Mouse (Mus musculus): ENCODE measurements around the gene Stk38. TPM values are rescaled to one million over a fixed set of nuclear protein-coding genes. Genes with fewer than 3 reads are reported as not detected.
"Not testable (repeated sequence)": the region's sequence is repeated elsewhere in the genome, so short reads cannot be mapped to it uniquely, and the experiment has no call there.

The Stk38 gene
- polyA plus RNA-seq, 1 experiment from 2014 or later, result 82.1 TPM

GRCm38 (mm10) chr17:29034264-29034663 is 26.5 kb upstream of the Stk38 start:
- Histone ChIP-seq H3K4me3 (replicated peaks) (peak overlapping the region; percentile 53), H3K27ac (replicated peaks) (no peak overlapping the region; the same call in 1 of the 2 replicates), H3K4me2 (peak overlapping the region; percentile 95), H3K27me3 (replicated peaks) (no peaks in the 10 kb centered on the region), H3K36me3 (peaks cover 26% of the 10 kb centered on the region), H3K4me1 (peaks cover 39% of the 10 kb centered on the region), H3K9ac (replicated peaks) (peak overlapping the region; percentile 79), H3K9me3 (replicated peaks) (no peaks in the 10 kb centered on the region)
- ATAC-seq (ENCODE audit: low FRiP score), result no peak

- Histone ChIP-seq H3K36me3 (peaks cover 21% of the 10 kb centered on the region), H3K27ac (replicated peaks) (peak overlapping the region; percentile 92), H3K27me3 (replicated peaks) (no peaks in the 10 kb centered on the region), H3K4me2 (peak overlapping the region; percentile 95), H3K9ac (replicated peaks) (peak overlapping the region; percentile 79), H3K9me3 (replicated peaks) (no peaks in the 10 kb centered on the region), H3K4me3 (replicated peaks) (peak overlapping the region; percentile 53), H3K4me1 (peaks cover 38% of the 10 kb centered on the region)
- WGBS, result 0% methylated on average over 6 of the region's 6 CpGs
- no peak for ATAC-seq (ENCODE audit: low FRiP score)
These were observed 25.8 kb upstream of the Stk38 start for GRCm38 (mm10) chr17:29033569-29034061.

GRCm38 (mm10) chr17:29032274-29033069 is 24.7 kb upstream of the Stk38 start, which contains the start of gene Srsf3:
Gene Srsf3, plus strand, starts transcription at chr17:29032628.
- H3K4me2 ChIP-seq, result peak within 1 kb of the TSS; percentile 95
- WGBS, result under 1% methylated on average over 77 of the region's 77 CpGs
- peak within 1 kb of the TSS; percentile 79 for H3K9ac ChIP-seq (replicated peaks)
- H3K9me3 ChIP-seq (replicated peaks), result no peaks in the 10 kb centered on the region
- peak within 1 kb of the TSS; percentile 53 for H3K4me3 ChIP-seq (replicated peaks)
- peaks cover 11% of the 10 kb centered on the region for H3K36me3 ChIP-seq
- H3K27me3 ChIP-seq (replicated peaks), result no peaks in the 10 kb centered on the region
- H3K4me1 ChIP-seq, result peaks cover 35% of the 10 kb centered on the region
- peak; percentile 99 for ATAC-seq (ENCODE audit: low FRiP score)
- peak within 1 kb of the TSS; percentile 92 for H3K27ac ChIP-seq (replicated peaks)

- Histone ChIP-seq H3K27me3 (replicated peaks) (no peaks in the 10 kb centered on the region), H3K9ac (replicated peaks) (peak overlapping the region; percentile 65), H3K4me3 (replicated peaks) (peak overlapping the region; percentile 53), H3K4me2 (peak overlapping the region; percentile 74), H3K4me1 (peaks cover 28% of the 10 kb centered on the region), H3K27ac (replicated peaks) (peak overlapping the region; percentile 92), H3K9me3 (replicated peaks) (no peaks in the 10 kb centered on the region), H3K36me3 (peaks cover 5% of the 10 kb centered on the region)
- under 1% methylated on average over 26 of the region's 26 CpGs for WGBS
- ATAC-seq (ENCODE audit: low FRiP score), result peak; percentile 15
These were observed 24.0 kb upstream of the Stk38 start for GRCm38 (mm10) chr17:29031771-29032273.

- not testable (repeated sequence) for H3K9me3 ChIP-seq (replicated peaks); H3K36me3 ChIP-seq; ATAC-seq (ENCODE audit: low FRiP score); H3K27me3 ChIP-seq (replicated peaks)
- peak overlapping the region; percentile 65 for H3K9ac ChIP-seq (replicated peaks)
- peak overlapping the region; percentile 53 for H3K4me3 ChIP-seq (replicated peaks)
- peak overlapping the region; percentile 92 for H3K27ac ChIP-seq (replicated peaks)
- peaks cover 22% of the 10 kb centered on the region for H3K4me1 ChIP-seq
- WGBS, result 50% methylated on average over 7 of the region's 7 CpGs
- H3K4me2 ChIP-seq, result peak overlapping the region; percentile 74
These were observed 23.4 kb upstream of the Stk38 start for GRCm38 (mm10) chr17:29031085-29031711.

GRCm38 (mm10) chr17:29030321-29031034 is 22.7 kb upstream of the Stk38 start:
- no peak for ATAC-seq (ENCODE audit: low FRiP score)
- no peak overlapping the region for H3K9ac ChIP-seq (replicated peaks)
- WGBS, result 95% methylated on average over 6 of the region's 6 CpGs

GRCm38 (mm10) chr17:29026652-29027356 is 19.0 kb upstream of the Stk38 start:
- Histone ChIP-seq H3K9ac (replicated peaks) (no peak overlapping the region), H3K9me3 (replicated peaks) (no peaks in the 10 kb centered on the region), H3K27ac (replicated peaks) (no peak overlapping the region), H3K36me3 (no peaks in the 10 kb centered on the region), H3K27me3 (replicated peaks) (0 out of 2 replicates have a peak, but pooled peaks cover 3% of the 10 kb centered on the region), H3K4me2 (no peak overlapping the region), H3K4me3 (replicated peaks) (no peak overlapping the region), H3K4me1 (peaks cover 25% of the 10 kb centered on the region)
- ATAC-seq (ENCODE audit: low FRiP score), result no peak
- 46% methylated on average over 5 of the region's 5 CpGs for WGBS

More at GRCm38 (mm10) chr17:29030321-29031034, 22.7 kb upstream of the Stk38 start:
- Histone ChIP-seq H3K9me3 (replicated peaks) (no peaks in the 10 kb centered on the region), H3K27ac (replicated peaks) (no peak overlapping the region), H3K4me2 (no peak overlapping the region), H3K4me3 (replicated peaks) (no peak overlapping the region), H3K27me3 (replicated peaks) (no peaks in the 10 kb centered on the region), H3K4me1 (peaks cover 17% of the 10 kb centered on the region), H3K36me3 (no peaks in the 10 kb centered on the region)

- Histone ChIP-seq H3K9me3 (replicated peaks) (no peaks in the 10 kb centered on the region), H3K4me1 (peaks cover 19% of the 10 kb centered on the region), H3K36me3 (no peaks in the 10 kb centered on the region), H3K9ac (replicated peaks) (no peak overlapping the region), H3K4me2 (peak overlapping the region; percentile 3; the same call in 1 of the 2 replicates), H3K4me3 (replicated peaks) (no peak overlapping the region), H3K27ac (replicated peaks) (no peak overlapping the region), H3K27me3 (replicated peaks) (0 out of 2 replicates have a peak, but pooled peaks cover 3% of the 10 kb centered on the region)
- 14% methylated on average over 10 of the region's 10 CpGs for WGBS
- ATAC-seq (ENCODE audit: low FRiP score), result peak; percentile 53; the same call in 1 of the 2 replicates
These were observed 17.2 kb upstream of the Stk38 start for GRCm38 (mm10) chr17:29024896-29025565.

- ATAC-seq (ENCODE audit: low FRiP score), result no peak
- no peaks in the 10 kb centered on the region for H3K36me3 ChIP-seq
- peaks cover 19% of the 10 kb centered on the region for H3K4me1 ChIP-seq
- no peak overlapping the region for H3K4me3 ChIP-seq (replicated peaks)
- H3K27me3 ChIP-seq (replicated peaks), result 0 out of 2 replicates have a peak, but pooled peaks cover 3% of the 10 kb centered on the region
- 52% methylated on average over 22 of the region's 22 CpGs for WGBS
- no peak overlapping the region for H3K9ac ChIP-seq (replicated peaks)
- H3K4me2 ChIP-seq, result peak overlapping the region; percentile 3; the same call in 1 of the 2 replicates
- H3K27ac ChIP-seq (replicated peaks), result no peak overlapping the region
- no peaks in the 10 kb centered on the region for H3K9me3 ChIP-seq (replicated peaks)
These were observed 16.5 kb upstream of the Stk38 start for GRCm38 (mm10) chr17:29024047-29024892.

GRCm38 (mm10) chr17:29023346-29023745 is 15.6 kb upstream of the Stk38 start:
- Histone ChIP-seq H3K4me1 (peaks cover 19% of the 10 kb centered on the region), H3K27ac (replicated peaks) (no peak overlapping the region), H3K9me3 (replicated peaks) (no peaks in the 10 kb centered on the region), H3K4me3 (replicated peaks) (no peak overlapping the region), H3K9ac (replicated peaks) (no peak overlapping the region), H3K36me3 (no peaks in the 10 kb centered on the region), H3K27me3 (replicated peaks) (0 out of 2 replicates have a peak, but pooled peaks cover 3% of the 10 kb centered on the region), H3K4me2 (no peak overlapping the region)
- no peak for ATAC-seq (ENCODE audit: low FRiP score)
- WGBS, result 92% methylated on average over 6 of the region's 6 CpGs
